ENCODE assay signal across 8 mouse cellular contexts in genomic region chr8:47289641-47290040, GRCm38 (mm10).
A peak's percentile ranks its signal among the peaks of the same experiment; 100 is the strongest.
DNase-seq lines count a peak whose midpoint lies in the region; ATAC-seq and TF ChIP-seq lines count a peak whose summit lies in the region.

No protein-coding gene starts in this region.

- no peak for DNase-seq in lung, adult 2 months
- DNase-seq in lung, postnatal 4 days: no peak
- peak; percentile 67 for DNase-seq in retina, postnatal 1 day
- DNase-seq in right cerebral cortex, postnatal 25 days: no peak
- DNase-seq in left cerebral cortex, adult 11 months (ENCODE audit: low spot score): no peak
- no peak for DNase-seq in kidney, postnatal 36 days

- peaks cover 8% of the 10 kb centered on the region for H3K4me1 ChIP-seq in lung, adult 2 months (ENCODE audit: control insufficient read depth, insufficient read depth, low read length)
- peaks cover 27% of the 10 kb centered on the region for H3K4me1 ChIP-seq in embryonic facial prominence, embryonic 13.5 days
- peaks cover 36% of the 10 kb centered on the region for H3K4me1 ChIP-seq in limb, embryonic 12.5 days (replicated peaks)

- H3K4me2 ChIP-seq in embryonic facial prominence, embryonic 13.5 days: peak overlapping the region; percentile 81
- H3K4me2 ChIP-seq in limb, embryonic 12.5 days: peak overlapping the region; percentile 80

- H3K9ac ChIP-seq in embryonic facial prominence, embryonic 13.5 days: peak overlapping the region; percentile 93
- peak overlapping the region; percentile 98; the same call in 1 of the 2 replicates for H3K9ac ChIP-seq in limb, embryonic 12.5 days (replicated peaks)

- TF ChIP-seq POLR2A in lung, adult 2 months (IDR thresholded peaks at IDR 0.05; ENCODE audit: borderline replicate concordance, extremely low read depth, low read depth, low read length): no peak

- H3K27me3 ChIP-seq in embryonic facial prominence, embryonic 13.5 days: no peaks in the 10 kb centered on the region
- H3K27me3 ChIP-seq in limb, embryonic 12.5 days: no peaks in the 10 kb centered on the region

- WGBS in lung, adult 2 months: 23% methylated on average over 6 of the region's 6 CpGs
- WGBS in embryonic facial prominence, embryonic 13.5 days: 8% methylated on average over 6 of the region's 6 CpGs
- 9% methylated on average over 6 of the region's 6 CpGs for WGBS in limb, embryonic 12.5 days

- no peak for ATAC-seq in embryonic facial prominence, embryonic 13.5 days (ENCODE audit: insufficient number of reproducible peaks, insufficient read depth, low FRiP score, low TSS enrichment, low read depth)
- no peak for ATAC-seq in limb, embryonic 12.5 days (ENCODE audit: insufficient number of reproducible peaks, insufficient read depth, low FRiP score, low TSS enrichment, low read depth)

- H3K27ac ChIP-seq in embryonic facial prominence, embryonic 13.5 days: peak overlapping the region; percentile 94
- no peak overlapping the region; the same call in 1 of the 2 replicates for H3K27ac ChIP-seq in limb, embryonic 12.5 days

- H3K9me3 ChIP-seq in embryonic facial prominence, embryonic 13.5 days: no peaks in the 10 kb centered on the region
- no peaks in the 10 kb centered on the region for H3K9me3 ChIP-seq in limb, embryonic 12.5 days

- H3K36me3 ChIP-seq in embryonic facial prominence, embryonic 13.5 days: no peaks in the 10 kb centered on the region
- H3K36me3 ChIP-seq in limb, embryonic 12.5 days: no peaks in the 10 kb centered on the region

- peak overlapping the region; percentile 82 for H3K4me3 ChIP-seq in lung, adult 2 months (replicated peaks; ENCODE audit: extremely low read depth, low read depth, low read length)
- peak overlapping the region; percentile 86 for H3K4me3 ChIP-seq in embryonic facial prominence, embryonic 13.5 days
- peak overlapping the region; percentile 92 for H3K4me3 ChIP-seq in limb, embryonic 12.5 days (replicated peaks)

- no peak for TF ChIP-seq CTCF in lung, adult 2 months (IDR thresholded peaks at IDR 0.05; ENCODE audit: insufficient read depth, low read length)
